Mouse (Mus musculus) heart, adult 2 months (tissue): ENCODE measurements at regions not wholly inside any gene's neighbourhood (a gene's known extent, or its start where the extent isn't known, plus 50 kb on each side); places are given as distances from the start of the nearest gene placed in this dataset.

Experiments
- DNase-seq, 2 experiments: peaks; one replicate each; pipeline ENCODE4 v3.0.0; 2021
- H3K27ac ChIP-seq: fragments of 200-600 bp; 2 replicates; pipeline ENCODE4 v1.8.1; 2022
- H3K27me3 ChIP-seq: fragments of 200-500 bp; 2 replicates; pipeline ENCODE4 v1.6.1; 2012; ENCODE audit warnings: mild to moderate bottlenecking, low read length, inconsistent platforms, mixed read lengths; ENCODE audit not compliant: control insufficient read depth, insufficient read depth
- H3K36me3 ChIP-seq: fragments of 200-500 bp; 2 replicates; pipeline ENCODE4 v1.6.1; 2012; ENCODE audit warnings: low read length, inconsistent platforms; ENCODE audit not compliant: control insufficient read depth, insufficient read depth
- H3K4me1 ChIP-seq: fragments of 200-500 bp; 2 replicates; pipeline ENCODE4 v1.6.1; 2011; ENCODE audit warnings: low read length; ENCODE audit not compliant: control insufficient read depth, insufficient read depth
- H3K4me3 ChIP-seq: fragments of 200-600 bp; 2 replicates; pipeline ENCODE4 v1.8.1; 2022
- H3K79me2 ChIP-seq: fragments of 200-500 bp; replicated peaks from 2 replicates; pipeline ENCODE4 v1.6.1; 2012; ENCODE audit warnings: mild to moderate bottlenecking, inconsistent platforms, low read length, moderate library complexity, mixed read lengths; ENCODE audit not compliant: control insufficient read depth, insufficient read depth
- H3K9ac ChIP-seq: fragments of 200-500 bp; 2 replicates; pipeline ENCODE4 v1.6.1; 2012; ENCODE audit warnings: low read depth, mild to moderate bottlenecking, control low read depth, inconsistent platforms, low read length, mixed read lengths
- CTCF ChIP-seq: fragments of 200-600 bp; IDR thresholded peaks from 2 replicates; pipeline ENCODE4 v1.8.1; 2022; ENCODE audit warnings: antibody characterized with exemption, mild to moderate bottlenecking, moderate library complexity
- EP300 ChIP-seq: fragments of 200-500 bp; IDR thresholded peaks from 2 replicates; pipeline ENCODE4 v1.6.1; 2011; ENCODE audit warnings: low read depth, low read length, control low read depth; ENCODE audit not compliant: insufficient read depth
- POLR2A ChIP-seq: fragments of 200-500 bp; IDR thresholded peaks from 2 replicates; pipeline ENCODE4 v1.6.1; 2011; ENCODE audit warnings: mild to moderate bottlenecking, low read depth, low read length, control low read depth; ENCODE audit not compliant: insufficient read depth
- WGBS: fragments of 180-500 bp; shearing (Covaris S2); methylation state at CpG from one replicate; pipeline ENCODE4 v1.1.7; 2018; 5-methylcytosine and 5-hydroxymethylcytosine counted together
- intact Hi-C: fragments of 180-260 bp; cut with DNase I; formaldehyde crosslinking; loops from one replicate; pipeline ENCODE4 v1.15.1; 2025

GRCm38 (mm10) chr9:91900956-91901355 is 291.8 kb upstream of the Plscr5 start:
- Histone ChIP-seq H3K36me3 (no peaks in the 10 kb centered on the region), H3K4me1 (no peaks in the 10 kb centered on the region), H3K27ac (no peak overlapping the region), H3K9ac (no peak overlapping the region), H3K27me3 (no peaks in the 10 kb centered on the region), H3K79me2 (no peaks in the 10 kb centered on the region), H3K4me3 (no peak overlapping the region)
- no peak for DNase-seq
- intact Hi-C loops: no loop called here
- TF ChIP-seq EP300 (no peak), POLR2A (no peak), CTCF (no peak)

GRCm38 (mm10) chr9:91876823-91877222 is 315.9 kb upstream of the Plscr5 start:
- Histone ChIP-seq H3K79me2 (no peaks in the 10 kb centered on the region), H3K4me3 (no peak overlapping the region), H3K9ac (no peak overlapping the region), H3K27me3 (no peaks in the 10 kb centered on the region), H3K27ac (no peak overlapping the region), H3K36me3 (no peaks in the 10 kb centered on the region), H3K4me1 (no peaks in the 10 kb centered on the region)
- TF ChIP-seq POLR2A (no peak), EP300 (no peak), CTCF (no peak)
- intact Hi-C loops: no loop called here
- WGBS: 49% methylated on average over 1 of the region's 1 CpGs
- DNase-seq: no peak

DNA sequence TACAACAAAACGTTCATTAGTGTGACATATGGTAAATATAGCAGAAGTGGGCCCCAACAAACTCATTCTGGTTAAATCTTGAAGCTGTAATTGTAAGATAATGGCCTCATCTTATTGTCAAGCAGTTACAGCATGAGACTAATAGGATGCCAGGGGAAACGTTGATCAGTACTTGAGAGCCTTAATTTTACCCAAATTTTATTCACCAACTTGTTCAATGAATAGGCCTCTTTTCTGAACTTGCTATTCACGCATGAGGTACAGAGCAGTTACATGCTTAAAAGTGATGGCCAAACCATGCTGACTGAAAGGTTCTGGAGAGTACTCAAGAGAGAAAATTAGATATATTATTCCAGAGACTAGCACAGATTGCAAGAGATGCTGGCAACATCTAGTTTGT is 361.2 kb upstream of the Plscr5 start:
- intact Hi-C loops: no loop called here

GRCm38 (mm10) chr9:91823733-91824487 is 368.8 kb upstream of the Plscr5 start:
- Histone ChIP-seq H3K79me2 (no peaks in the 10 kb centered on the region), H3K27ac (no peak overlapping the region), H3K4me3 (no peak overlapping the region), H3K4me1 (no peaks in the 10 kb centered on the region), H3K9ac (no peak overlapping the region), H3K36me3 (no peaks in the 10 kb centered on the region), H3K27me3 (no peaks in the 10 kb centered on the region)
- no peak for TF ChIP-seq CTCF
- TF ChIP-seq EP300: no peak
- TF ChIP-seq POLR2A: no peak
- no peak for DNase-seq
- intact Hi-C loops: no loop called here
- WGBS: 45% methylated on average over 1 of the region's 1 CpGs

More for the DNA sequence above, 361.2 kb upstream of the Plscr5 start:
- TF ChIP-seq CTCF (no peak), EP300 (no peak), POLR2A (no peak)
- Histone ChIP-seq H3K4me1 (no peaks in the 10 kb centered on the region), H3K27ac (no peak overlapping the region), H3K36me3 (no peaks in the 10 kb centered on the region), H3K27me3 (no peaks in the 10 kb centered on the region), H3K4me3 (no peak overlapping the region), H3K79me2 (no peaks in the 10 kb centered on the region), H3K9ac (no peak overlapping the region)
- WGBS: 46% methylated on average over 3 of the region's 3 CpGs
- no peak for DNase-seq

DNA sequence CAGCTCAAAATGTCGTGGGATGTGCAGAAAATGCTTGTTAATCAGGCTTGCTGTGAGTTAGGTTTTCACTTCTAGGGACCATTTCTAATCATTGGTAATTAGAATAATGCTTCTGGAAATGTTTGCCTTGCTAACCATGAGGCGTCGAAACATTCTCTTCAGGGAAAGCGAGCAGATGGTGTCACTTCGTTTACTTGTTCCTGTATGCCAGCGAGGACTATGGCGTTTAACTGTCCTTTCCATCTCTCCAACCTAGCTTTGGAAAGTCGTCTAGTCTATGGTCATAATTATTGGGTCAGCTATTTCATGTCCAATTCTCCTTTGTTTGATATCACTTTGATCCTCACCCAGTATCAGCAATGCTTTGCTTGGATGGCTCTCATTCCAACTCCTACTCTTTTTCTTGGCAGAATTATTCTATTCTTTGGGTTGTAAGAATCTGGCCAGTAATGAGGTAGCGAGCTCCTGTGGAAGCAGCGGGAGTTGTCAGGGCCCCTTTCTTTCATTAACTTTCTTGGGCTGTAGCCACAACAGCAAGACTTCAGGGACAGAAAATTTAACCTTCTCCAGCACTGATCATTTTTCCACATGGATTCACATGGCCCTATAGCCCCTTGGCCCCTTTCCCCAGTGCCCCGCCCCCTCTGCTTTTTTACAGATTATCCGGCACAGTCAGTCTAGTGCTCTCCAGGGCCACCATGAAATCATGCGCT is 374.0 kb upstream of the Plscr5 start:
- H3K4me3 ChIP-seq: no peak overlapping the region
- no peaks in the 10 kb centered on the region for H3K36me3 ChIP-seq
- DNase-seq: no peak
- no peak overlapping the region for H3K27ac ChIP-seq
- 67% methylated on average over 13 of the region's 13 CpGs for WGBS
- no peak overlapping the region for H3K9ac ChIP-seq
- intact Hi-C loops: no loop called here
- no peaks in the 10 kb centered on the region for H3K27me3 ChIP-seq
- no peaks in the 10 kb centered on the region for H3K79me2 ChIP-seq
- no peaks in the 10 kb centered on the region for H3K4me1 ChIP-seq
- TF ChIP-seq CTCF: no peak
- TF ChIP-seq EP300: no peak
- TF ChIP-seq POLR2A: no peak

- Histone ChIP-seq H3K79me2 (no peaks in the 10 kb centered on the region), H3K4me3 (no peak overlapping the region), H3K4me1 (no peaks in the 10 kb centered on the region), H3K27ac (no peak overlapping the region), H3K36me3 (no peaks in the 10 kb centered on the region), H3K9ac (no peak overlapping the region), H3K27me3 (no peaks in the 10 kb centered on the region)
- no peak for DNase-seq
- TF ChIP-seq EP300 (no peak), CTCF (no peak), POLR2A (no peak)
- WGBS: 58% methylated on average over 3 of the region's 3 CpGs
- intact Hi-C loops: no loop called here
These were observed 389.3 kb upstream of the Plscr5 start for GRCm38 (mm10) chr9:91803372-91803961.
